Mouse (Mus musculus) limb, embryonic 14.5 days (tissue): ENCODE results near the gene Hipk3. TPM values are rescaled to one million over a fixed set of nuclear protein-coding genes. Genes with fewer than 3 reads are reported as not detected.

ENCODE experiments used
- ATAC-seq: fragments of 200-750 bp; cut with Nextera tagmentation; 2 replicates; pipeline ENCODE4 v1.8.0; 2017; ENCODE audit warnings: low read depth, moderate number of reproducible peaks, moderate TSS enrichment; ENCODE audit not compliant: low FRiP score
- DNase-seq: peaks from one replicate; pipeline ENCODE4 v3.0.0-alpha.2; 2015; ENCODE audit warnings: low spot score
- H3K27ac ChIP-seq: fragments of 300-500 bp; sonication (generic); replicated peaks from 2 replicates; pipeline ENCODE4 v1.5.1; 2014; ENCODE audit warnings: low read depth, mild to moderate bottlenecking, low read length, moderate library complexity, mixed read lengths
- H3K27me3 ChIP-seq: fragments of 300-500 bp; sonication (generic); 2 replicates; pipeline ENCODE4 v1.6.1; 2014; ENCODE audit warnings: low read length, mixed read lengths; ENCODE audit not compliant: control insufficient read depth, insufficient read depth
- H3K36me3 ChIP-seq: fragments of 300-500 bp; sonication (generic); 2 replicates; pipeline ENCODE4 v1.6.1; 2014; ENCODE audit warnings: mild to moderate bottlenecking, low read length, moderate library complexity, mixed read lengths; ENCODE audit not compliant: control insufficient read depth, insufficient read depth
- H3K4me1 ChIP-seq: fragments of 300-500 bp; sonication (generic); 2 replicates; pipeline ENCODE4 v1.6.1; 2014; ENCODE audit warnings: antibody characterized with exemption, low read length, mixed read lengths; ENCODE audit not compliant: control insufficient read depth, insufficient read depth
- H3K4me2 ChIP-seq: fragments of 300-500 bp; sonication (generic); replicated peaks from 2 replicates; pipeline ENCODE4 v1.6.1; 2014; ENCODE audit warnings: low read depth, mild to moderate bottlenecking, low read length, moderate library complexity; ENCODE audit not compliant: severe bottlenecking
- H3K4me3 ChIP-seq: fragments of 300-500 bp; sonication (generic); replicated peaks from 2 replicates; pipeline ENCODE4 v1.5.1; 2014; ENCODE audit warnings: low read length
- H3K9ac ChIP-seq: fragments of 300-500 bp; sonication (generic); 2 replicates; pipeline ENCODE4 v1.6.1; 2014; ENCODE audit warnings: mild to moderate bottlenecking, low read depth, low read length, moderate library complexity; ENCODE audit not compliant: severe bottlenecking
- H3K9me3 ChIP-seq: fragments of 300-500 bp; sonication (generic); 2 replicates; pipeline ENCODE4 v1.6.1; 2016; ENCODE audit warnings: low read length; ENCODE audit not compliant: control insufficient read depth
- POLR2A ChIP-seq: fragments of 200-500 bp; IDR thresholded peaks from 2 replicates; pipeline ENCODE4 v1.8.0; 2012; ENCODE audit warnings: inconsistent platforms, mild to moderate bottlenecking, moderate library complexity, borderline replicate concordance; ENCODE audit not compliant: insufficient read depth, insufficient read length; ENCODE audit errors: extremely low read depth
- WGBS: fragments of 180-500 bp; shearing (Covaris S2); extraction: QIAGEN DNeasy Blood & Tissue Kit; methylation state at CpG from one replicate; pipeline ENCODE4 v1.1.7; 2014; 5-methylcytosine and 5-hydroxymethylcytosine counted together
- polyA plus RNA-seq, 2 experiments: library from polyadenylated mRNA; depleted of rRNA in 1 of 2; stranded (reverse) in 1 of 2; unstranded in 1 of 2; fragments of >200 nt; fragmentation: Nextera tagmentation in 1 of 2; extraction: Ambion mirVana in 1 of 2; gene quantifications; 2 replicates each; pipeline versions ENCODE4 v1.2.1 to v1.2.3; 2012 to 2014

Hipk3 gene
- polyA plus RNA-seq, 2 experiments, result 26.2 to 31.4 TPM

DNA sequence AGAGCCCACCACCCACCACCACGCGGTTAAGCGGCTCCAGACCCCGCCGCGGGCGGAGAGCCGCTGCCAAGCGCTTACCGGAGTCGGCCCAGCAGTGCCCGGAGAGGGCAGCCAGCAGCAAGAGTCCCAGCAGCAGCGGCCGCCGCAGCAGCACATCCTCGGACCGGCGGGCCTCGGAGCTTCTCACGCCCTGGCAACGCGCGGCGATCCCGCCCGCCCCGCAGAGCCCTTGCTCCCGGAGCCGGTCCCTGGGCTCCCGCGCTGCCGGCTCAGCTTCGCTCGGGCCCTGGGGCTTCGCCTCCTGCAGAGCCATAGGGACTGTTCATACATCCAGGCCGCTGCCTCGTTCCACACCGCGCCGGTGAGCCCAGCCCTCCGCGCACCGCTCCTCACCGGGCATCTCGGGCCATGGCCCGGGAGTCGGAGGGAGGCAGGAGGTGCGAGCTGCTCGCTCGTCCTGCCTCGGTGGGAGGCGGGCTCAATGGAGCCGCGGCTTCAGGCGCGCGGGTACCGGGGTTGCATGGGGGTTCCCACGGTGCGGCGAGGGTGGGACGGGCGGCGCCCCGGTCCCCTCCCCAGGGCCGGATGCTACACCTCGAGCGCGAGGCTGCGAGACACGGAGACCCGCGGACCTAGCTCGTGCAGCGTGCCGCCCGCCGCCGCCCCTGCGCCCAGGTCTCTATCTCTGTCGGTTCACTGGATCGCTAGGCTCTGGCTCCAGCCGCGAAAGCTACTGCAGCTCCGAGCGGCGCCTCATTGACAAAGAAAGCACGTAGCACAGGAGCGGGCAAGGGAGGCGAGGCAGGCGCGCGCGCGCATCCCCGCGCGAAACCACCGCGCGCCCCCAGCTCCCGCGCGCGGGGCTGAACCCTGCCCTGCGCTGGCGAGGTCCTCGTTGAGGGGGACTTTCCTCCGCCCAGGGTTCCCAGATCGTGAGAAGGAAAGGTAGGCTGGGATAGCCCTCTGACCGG lies 84.1 kb downstream of the Hipk3 start:
- ATAC-seq (peak; percentile 66; the same call in 1 of the 2 replicates), DNase-seq (peak; percentile 25)
- H3K4me1 ChIP-seq, result peaks cover 4% of the 10 kb centered on the region; the same call in 1 of the 2 replicates
- H3K27ac ChIP-seq, result no peak overlapping the region
- no peaks in the 10 kb centered on the region for H3K36me3 ChIP-seq
- no peaks in the 10 kb centered on the region for H3K9me3 ChIP-seq
- H3K4me2 ChIP-seq, result peak overlapping the region; percentile 100
- H3K9ac ChIP-seq, result peak overlapping the region; percentile 59
- under 1% methylated on average over 81 of the region's 111 CpGs for WGBS
- peaks cover 46% of the 10 kb centered on the region for H3K27me3 ChIP-seq
- H3K4me3 ChIP-seq, result peak overlapping the region; percentile 63
- TF ChIP-seq POLR2A, result no peak

DNA sequence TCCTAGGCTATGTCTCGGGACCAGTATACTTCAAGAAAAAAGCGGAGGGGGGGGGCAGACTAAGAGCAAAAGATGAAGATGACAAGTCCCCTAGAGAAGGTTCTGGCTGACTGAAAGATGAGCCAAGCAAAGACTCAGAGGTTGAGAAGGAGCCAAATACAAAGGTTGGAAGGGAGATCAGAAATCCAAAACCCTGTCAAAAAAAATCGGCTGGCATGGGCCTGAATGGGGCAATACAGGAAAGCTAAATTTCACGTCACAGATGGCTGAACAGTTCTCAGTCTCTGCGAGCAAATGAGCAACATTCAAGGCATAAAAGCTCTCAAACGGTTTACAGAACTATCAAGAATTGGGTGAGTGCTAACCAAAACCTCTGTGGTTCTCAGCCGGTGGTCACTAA lies 85.9 kb downstream of the Hipk3 start:
- Histone ChIP-seq H3K4me1 (peaks cover 4% of the 10 kb centered on the region; the same call in 1 of the 2 replicates), H3K4me3 (no peak overlapping the region), H3K9ac (no peak overlapping the region), H3K27me3 (peaks cover 46% of the 10 kb centered on the region), H3K36me3 (no peaks in the 10 kb centered on the region), H3K4me2 (no peak overlapping the region), H3K9me3 (no peaks in the 10 kb centered on the region), H3K27ac (no peak overlapping the region)
- TF ChIP-seq POLR2A, result no peak
- ATAC-seq (no peak), DNase-seq (no peak)
- WGBS, result 65% methylated on average over 7 of the region's 7 CpGs

GRCm38 (mm10) chr2:104407913-104408312 lies 86.3 kb downstream of the Hipk3 start:
- 65% methylated on average over 4 of the region's 4 CpGs for WGBS
- no peak overlapping the region for H3K4me2 ChIP-seq
- ATAC-seq (no peak), DNase-seq (no peak)
- H3K9ac ChIP-seq, result no peak overlapping the region
- H3K27me3 ChIP-seq, result peaks cover 43% of the 10 kb centered on the region
- H3K27ac ChIP-seq, result no peak overlapping the region
- no peaks in the 10 kb centered on the region for H3K36me3 ChIP-seq
- H3K9me3 ChIP-seq, result no peaks in the 10 kb centered on the region
- TF ChIP-seq POLR2A, result no peak
- H3K4me1 ChIP-seq, result peaks cover 4% of the 10 kb centered on the region; the same call in 1 of the 2 replicates
- H3K4me3 ChIP-seq, result no peak overlapping the region

DNA sequence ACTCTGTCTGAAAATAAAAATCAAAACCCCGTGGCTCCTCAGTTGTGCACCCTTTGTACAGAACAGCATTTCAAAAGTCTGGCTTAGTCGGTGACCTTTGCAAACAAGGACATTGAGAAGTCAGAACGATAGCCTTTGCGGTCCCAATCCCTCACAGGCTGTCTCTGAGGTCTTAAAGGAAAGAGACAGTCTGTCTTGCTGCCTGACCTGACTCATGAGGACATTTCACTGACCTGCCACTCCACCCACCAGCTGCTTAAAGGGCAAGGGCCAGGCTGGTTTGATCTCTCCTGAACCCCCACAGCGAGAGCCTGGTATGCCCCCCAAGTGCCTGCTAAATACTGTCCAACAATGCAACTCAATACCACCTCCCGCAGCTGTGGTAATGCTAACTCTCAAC lies 90.2 kb downstream of the Hipk3 start:
- H3K27ac ChIP-seq, result no peak overlapping the region
- ATAC-seq, result no peak
- no peaks in the 10 kb centered on the region for H3K36me3 ChIP-seq
- no peak for TF ChIP-seq POLR2A
- H3K4me1 ChIP-seq, result no peaks in the 10 kb centered on the region
- peaks cover 13% of the 10 kb centered on the region; the same call in 1 of the 2 replicates for H3K27me3 ChIP-seq
- DNase-seq, result no peak
- H3K9ac ChIP-seq, result no peak overlapping the region
- 87% methylated on average over 6 of the region's 6 CpGs for WGBS
- H3K4me3 ChIP-seq, result no peak overlapping the region
- no peak overlapping the region for H3K4me2 ChIP-seq
- no peaks in the 10 kb centered on the region for H3K9me3 ChIP-seq

GRCm38 (mm10) chr2:104398651-104399290 lies 95.5 kb downstream of the Hipk3 start:
- no peaks in the 10 kb centered on the region for H3K9me3 ChIP-seq
- no peak overlapping the region for H3K9ac ChIP-seq
- ATAC-seq, result no peak
- DNase-seq, result no peak
- no peaks in the 10 kb centered on the region for H3K27me3 ChIP-seq
- H3K27ac ChIP-seq, result no peak overlapping the region
- 86% methylated on average over 6 of the region's 6 CpGs for WGBS
- no peak overlapping the region for H3K4me3 ChIP-seq
- H3K4me2 ChIP-seq, result no peak overlapping the region
- no peaks in the 10 kb centered on the region for H3K4me1 ChIP-seq
- TF ChIP-seq POLR2A, result no peak
- H3K36me3 ChIP-seq, result no peaks in the 10 kb centered on the region
